Mouse (Mus musculus): ENCODE measurements around the gene Ifitm10. TPM values are rescaled to one million over a fixed set of nuclear protein-coding genes. Genes with fewer than 3 reads are reported as not detected.

Gene Ifitm10
- total RNA-seq (2014; rRNA removed; ENCODE audit: low replicate concordance) (0.62 and 4.0 TPM in 2 replicates), polyA plus RNA-seq (2015; fragmentation: Nextera tagmentation; extraction: Ambion mirVana) (3.4 and 3.9 TPM in 2 replicates)

- H3K9ac ChIP-seq (replicated peaks; ENCODE audit: low read depth, low read length) = no peak within 1 kb of the TSS
- DNase-seq (ENCODE audit: low spot score) (no peak), ATAC-seq (ENCODE audit: insufficient read depth, low read depth) (no peak)
- H3K4me2 ChIP-seq (ENCODE audit: low read depth, low read length) = peak within 1 kb of the TSS; percentile 66
- WGBS = 75% methylated on average over 8 of the region's 8 CpGs
- H3K9me3 ChIP-seq (replicated peaks; ENCODE audit: control insufficient read depth, low read length) = no peaks in the 10 kb centered on the region
- no peaks in the 10 kb centered on the region for H3K4me1 ChIP-seq (ENCODE audit: control insufficient read depth, insufficient read depth)
- TF ChIP-seq EP300 (IDR thresholded peaks at IDR 0.05; ENCODE audit: low read depth) (no peak), CTCF (IDR thresholded peaks at IDR 0.05; ENCODE audit: low read depth) (no peak)
- peaks cover 32% of the 10 kb centered on the region for H3K36me3 ChIP-seq (replicated peaks; ENCODE audit: control insufficient read depth, insufficient read depth, low read length)
- H3K27ac ChIP-seq (ENCODE audit: low read depth) = 0 out of 2 replicates have a peak within 1 kb of the TSS, but pooled peaks have one; percentile 17
- H3K4me3 ChIP-seq (ENCODE audit: low read depth, low read length) = no peak within 1 kb of the TSS
- peaks cover 10% of the 10 kb centered on the region; the same call in 1 of the 2 replicates for H3K27me3 ChIP-seq (ENCODE audit: control insufficient read depth, insufficient read depth, low read length)
These were observed at the start of gene Ifitm10 for GRCm38 (mm10) chr7:142373641-142374412. Gene Ifitm10 (minus strand): TSS chr7:142373753.

GRCm38 (mm10) chr7:142421826-142422225, 48.3 kb upstream of the Ifitm10 start:
- Histone ChIP-seq H3K4me2 (ENCODE audit: low read depth, low read length) (no peak overlapping the region), H3K4me1 (ENCODE audit: control insufficient read depth, insufficient read depth) (no peaks in the 10 kb centered on the region), H3K27ac (ENCODE audit: low read depth) (no peak overlapping the region), H3K27me3 (ENCODE audit: control insufficient read depth, insufficient read depth, low read length) (no peaks in the 10 kb centered on the region), H3K9me3 (replicated peaks; ENCODE audit: control insufficient read depth, low read length) (no peaks in the 10 kb centered on the region), H3K9ac (replicated peaks; ENCODE audit: low read depth, low read length) (no peak overlapping the region), H3K36me3 (replicated peaks; ENCODE audit: control insufficient read depth, insufficient read depth, low read length) (no peaks in the 10 kb centered on the region), H3K4me3 (ENCODE audit: low read depth, low read length) (no peak overlapping the region)
- 59% methylated on average over 2 of the region's 2 CpGs for WGBS
- DNase-seq (ENCODE audit: low spot score) = no peak
- ATAC-seq (ENCODE audit: insufficient read depth, low read depth) = no peak
- TF ChIP-seq CTCF (IDR thresholded peaks at IDR 0.05; ENCODE audit: low read depth) = no peak
- TF ChIP-seq EP300 (IDR thresholded peaks at IDR 0.05; ENCODE audit: low read depth) = no peak

GRCm38 (mm10) chr7:142419887-142420286, 46.3 kb upstream of the Ifitm10 start:
- Histone ChIP-seq H3K4me1 (ENCODE audit: control insufficient read depth, insufficient read depth) (no peaks in the 10 kb centered on the region), H3K9ac (replicated peaks; ENCODE audit: low read depth, low read length) (no peak overlapping the region), H3K4me3 (ENCODE audit: low read depth, low read length) (no peak overlapping the region), H3K27me3 (ENCODE audit: control insufficient read depth, insufficient read depth, low read length) (no peaks in the 10 kb centered on the region), H3K9me3 (replicated peaks; ENCODE audit: control insufficient read depth, low read length) (no peaks in the 10 kb centered on the region), H3K4me2 (ENCODE audit: low read depth, low read length) (no peak overlapping the region), H3K27ac (ENCODE audit: low read depth) (no peak overlapping the region), H3K36me3 (replicated peaks; ENCODE audit: control insufficient read depth, insufficient read depth, low read length) (no peaks in the 10 kb centered on the region)
- no peak for TF ChIP-seq EP300 (IDR thresholded peaks at IDR 0.05; ENCODE audit: low read depth)
- no peak for TF ChIP-seq CTCF (IDR thresholded peaks at IDR 0.05; ENCODE audit: low read depth)
- no peak for ATAC-seq (ENCODE audit: insufficient read depth, low read depth)
- WGBS = 69% methylated on average over 5 of the region's 5 CpGs
- DNase-seq (ENCODE audit: low spot score) = no peak

- Histone ChIP-seq H3K9ac (replicated peaks; ENCODE audit: low read depth, low read length) (no peak overlapping the region), H3K27me3 (ENCODE audit: control insufficient read depth, insufficient read depth, low read length) (no peaks in the 10 kb centered on the region), H3K36me3 (replicated peaks; ENCODE audit: control insufficient read depth, insufficient read depth, low read length) (no peaks in the 10 kb centered on the region), H3K4me2 (ENCODE audit: low read depth, low read length) (no peak overlapping the region), H3K4me1 (ENCODE audit: control insufficient read depth, insufficient read depth) (no peaks in the 10 kb centered on the region), H3K9me3 (replicated peaks; ENCODE audit: control insufficient read depth, low read length) (no peaks in the 10 kb centered on the region), H3K27ac (ENCODE audit: low read depth) (no peak overlapping the region), H3K4me3 (ENCODE audit: low read depth, low read length) (no peak overlapping the region)
- TF ChIP-seq EP300 (IDR thresholded peaks at IDR 0.05; ENCODE audit: low read depth) (no peak), CTCF (IDR thresholded peaks at IDR 0.05; ENCODE audit: low read depth) (no peak)
- WGBS = 84% methylated on average over 8 of the region's 8 CpGs
- DNase-seq (ENCODE audit: low spot score) = no peak
- no peak for ATAC-seq (ENCODE audit: insufficient read depth, low read depth)
These were observed 45.1 kb upstream of the Ifitm10 start for GRCm38 (mm10) chr7:142418679-142419078.

- H3K4me2 ChIP-seq (ENCODE audit: low read depth, low read length) = no peak overlapping the region
- H3K9me3 ChIP-seq (replicated peaks; ENCODE audit: control insufficient read depth, low read length) = no peaks in the 10 kb centered on the region
- H3K36me3 ChIP-seq (replicated peaks; ENCODE audit: control insufficient read depth, insufficient read depth, low read length) = no peaks in the 10 kb centered on the region
- TF ChIP-seq CTCF (IDR thresholded peaks at IDR 0.05; ENCODE audit: low read depth) (no peak), EP300 (IDR thresholded peaks at IDR 0.05; ENCODE audit: low read depth) (no peak)
- no peak overlapping the region for H3K9ac ChIP-seq (replicated peaks; ENCODE audit: low read depth, low read length)
- H3K27me3 ChIP-seq (ENCODE audit: control insufficient read depth, insufficient read depth, low read length) = no peaks in the 10 kb centered on the region
- DNase-seq (ENCODE audit: low spot score) (no peak), ATAC-seq (ENCODE audit: insufficient read depth, low read depth) (no peak)
- no peaks in the 10 kb centered on the region for H3K4me1 ChIP-seq (ENCODE audit: control insufficient read depth, insufficient read depth)
- H3K4me3 ChIP-seq (ENCODE audit: low read depth, low read length) = no peak overlapping the region
- WGBS = 69% methylated on average over 2 of the region's 2 CpGs
- H3K27ac ChIP-seq (ENCODE audit: low read depth) = no peak overlapping the region
These were observed 44.5 kb upstream of the Ifitm10 start for GRCm38 (mm10) chr7:142418027-142418426.

Data from heart, postnatal 0 days (tissue).